Mouse (Mus musculus): ENCODE data around the gene Cep57. TPM values are rescaled to one million over a fixed set of nuclear protein-coding genes. Genes with fewer than 3 reads are reported as not detected.

Cep57 gene
- polyA plus RNA-seq, 1 experiment from 2014 or later: 49.2 TPM

DNA sequence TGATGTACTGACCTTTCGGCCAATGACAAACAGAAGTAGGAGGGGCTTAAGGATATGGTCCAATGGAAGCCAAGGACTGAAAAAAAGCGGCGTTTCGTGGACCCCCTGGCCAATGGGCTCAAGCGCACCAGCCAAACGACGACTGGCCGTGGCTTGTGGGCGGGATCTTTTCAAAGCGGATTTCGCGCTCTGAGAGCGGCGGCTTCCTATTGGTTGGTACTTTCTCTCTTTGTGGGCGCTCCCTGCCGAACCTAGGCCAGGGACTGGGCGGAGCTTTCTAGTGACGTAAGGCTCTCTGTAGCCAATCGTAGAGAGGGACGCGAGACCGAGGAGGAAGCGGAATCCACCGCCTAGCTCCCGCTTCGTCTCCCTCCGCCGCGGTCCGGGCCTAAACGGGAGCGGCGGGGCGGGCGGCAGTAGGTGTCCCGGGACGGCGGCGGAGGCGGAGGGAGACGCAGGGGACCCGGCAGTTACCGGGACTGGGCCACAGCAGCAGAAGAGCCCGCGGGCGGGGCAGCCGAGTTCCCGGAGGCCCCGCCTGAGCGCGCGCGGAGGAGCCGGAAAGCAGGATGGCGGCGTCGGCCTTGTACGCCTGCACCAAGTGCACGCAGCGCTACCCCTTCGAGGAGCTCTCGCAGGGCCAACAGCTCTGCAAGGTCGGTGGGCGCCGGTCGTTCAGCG is 639 bp upstream of the Cep57 start, which contains the start of gene Fam76b:
TSS of gene Fam76b (plus strand) at position 311 of the 681 bp plus-strand sequence.
- peak within 1 kb of the TSS; percentile 97 for H3K9ac ChIP-seq (ENCODE audit: low read depth, low read length)
- H3K4me3 ChIP-seq (replicated peaks; ENCODE audit: low read depth, low read length): peak within 1 kb of the TSS; percentile 80
- TF ChIP-seq CTCF (IDR thresholded peaks at IDR 0.05; ENCODE audit: low read depth): no peak
- peaks cover 8% of the 10 kb centered on the region for H3K4me1 ChIP-seq (replicated peaks; ENCODE audit: insufficient read depth, low read length)
- H3K36me3 ChIP-seq (ENCODE audit: insufficient read depth, low read length): peaks cover 20% of the 10 kb centered on the region
- no peaks in the 10 kb centered on the region for H3K27me3 ChIP-seq (ENCODE audit: insufficient read depth, low read length)
- H3K9me3 ChIP-seq (replicated peaks; ENCODE audit: low read length): no peaks in the 10 kb centered on the region
- DNase-seq (ENCODE audit: low spot score) (peak; percentile 100), ATAC-seq (replicated peaks; ENCODE audit: low FRiP score, low read depth) (peak; percentile 96)
- peak within 1 kb of the TSS; percentile 99 for H3K27ac ChIP-seq
- under 1% methylated on average over 66 of the region's 67 CpGs for WGBS
- peak within 1 kb of the TSS; percentile 79 for H3K4me2 ChIP-seq (ENCODE audit: low read length)

DNA sequence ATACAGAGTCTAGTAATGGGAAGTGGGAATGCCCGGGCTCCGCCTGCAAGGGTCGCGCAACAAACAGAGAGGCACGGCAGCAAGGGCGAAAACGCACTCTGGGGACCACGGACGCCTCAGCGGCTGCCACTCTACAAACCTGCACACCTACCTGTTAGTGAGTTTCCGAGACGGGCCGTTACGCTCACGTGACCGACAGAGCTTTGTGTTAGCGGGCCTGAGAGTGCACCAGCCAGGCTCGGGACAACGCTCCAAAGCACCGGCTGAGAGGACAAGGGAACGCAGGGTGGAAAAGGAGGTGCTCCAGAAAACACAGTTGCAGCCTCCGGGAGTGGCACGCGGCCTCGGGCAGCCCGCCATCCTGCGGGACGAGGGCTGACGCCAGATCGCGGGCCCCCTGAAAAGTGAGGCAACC is 509 bp downstream of the Cep57 start:
- Histone ChIP-seq H3K4me3 (replicated peaks; ENCODE audit: low read depth, low read length) (peak overlapping the region; percentile 80), H3K27ac (peak overlapping the region; percentile 99), H3K27me3 (ENCODE audit: insufficient read depth, low read length) (no peaks in the 10 kb centered on the region), H3K4me2 (ENCODE audit: low read length) (peak overlapping the region; percentile 74), H3K9ac (ENCODE audit: low read depth, low read length) (peak overlapping the region; percentile 88), H3K9me3 (replicated peaks; ENCODE audit: low read length) (no peaks in the 10 kb centered on the region), H3K4me1 (replicated peaks; ENCODE audit: insufficient read depth, low read length) (peaks cover 8% of the 10 kb centered on the region), H3K36me3 (ENCODE audit: insufficient read depth, low read length) (peaks cover 10% of the 10 kb centered on the region)
- TF ChIP-seq CTCF (IDR thresholded peaks at IDR 0.05; ENCODE audit: low read depth): no peak
- peak; percentile 23 for ATAC-seq (replicated peaks; ENCODE audit: low FRiP score, low read depth)
- peak; percentile 70 for DNase-seq (ENCODE audit: low spot score)
- WGBS: under 1% methylated on average over 31 of the region's 31 CpGs

- ATAC-seq (replicated peaks; ENCODE audit: low FRiP score, low read depth): no peak
- H3K27ac ChIP-seq: peak overlapping the region; percentile 99
These were observed 1.0 kb downstream of the Cep57 start for GRCm38 (mm10) chr9:13825896-13826295.

GRCm38 (mm10) chr9:13820774-13821173 is 6.1 kb downstream of the Cep57 start:
- WGBS: 91% methylated on average over 3 of the region's 3 CpGs

More at GRCm38 (mm10) chr9:13825896-13826295, 1.0 kb downstream of the Cep57 start:
- H3K9me3 ChIP-seq (replicated peaks; ENCODE audit: low read length): no peaks in the 10 kb centered on the region
- peaks cover 10% of the 10 kb centered on the region for H3K36me3 ChIP-seq (ENCODE audit: insufficient read depth, low read length)
- DNase-seq (ENCODE audit: low spot score): no peak
- peaks cover 8% of the 10 kb centered on the region for H3K4me1 ChIP-seq (replicated peaks; ENCODE audit: insufficient read depth, low read length)
- H3K27me3 ChIP-seq (ENCODE audit: insufficient read depth, low read length): no peaks in the 10 kb centered on the region
- 7% methylated on average over 8 of the region's 8 CpGs for WGBS
- H3K4me3 ChIP-seq (replicated peaks; ENCODE audit: low read depth, low read length): peak overlapping the region; percentile 80
- H3K9ac ChIP-seq (ENCODE audit: low read depth, low read length): peak overlapping the region; percentile 88
- H3K4me2 ChIP-seq (ENCODE audit: low read length): peak overlapping the region; percentile 74
- TF ChIP-seq CTCF (IDR thresholded peaks at IDR 0.05; ENCODE audit: low read depth): no peak

DNA sequence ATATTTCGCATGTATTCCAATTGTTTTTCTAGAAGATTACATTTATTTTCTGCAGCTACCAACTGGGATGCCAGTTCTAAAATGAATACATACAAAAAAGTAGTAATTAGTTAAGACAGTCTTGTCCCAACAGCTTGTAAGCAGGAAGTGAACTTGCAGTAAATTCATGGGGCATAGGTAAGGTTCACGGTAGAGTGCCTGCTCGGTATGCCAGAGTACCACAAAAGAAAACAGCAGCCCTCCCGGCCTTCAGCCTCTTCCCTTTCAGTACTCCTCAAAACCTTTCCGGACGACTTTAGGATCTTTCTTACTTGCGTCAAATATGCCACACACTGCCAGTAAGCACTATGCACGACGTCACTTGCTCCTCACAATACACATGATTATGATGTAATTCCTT is 8.5 kb downstream of the Cep57 start:
- no peak overlapping the region for H3K9ac ChIP-seq (ENCODE audit: low read depth, low read length)
- H3K4me3 ChIP-seq (replicated peaks; ENCODE audit: low read depth, low read length): no peak overlapping the region
- WGBS: 60% methylated on average over 9 of the region's 9 CpGs
- H3K36me3 ChIP-seq (ENCODE audit: insufficient read depth, low read length): peaks cover 44% of the 10 kb centered on the region
- DNase-seq (ENCODE audit: low spot score) (peak; percentile 32), ATAC-seq (replicated peaks; ENCODE audit: low FRiP score, low read depth) (peak; percentile 29; the same call in 1 of the 2 replicates)
- H3K9me3 ChIP-seq (replicated peaks; ENCODE audit: low read length): no peaks in the 10 kb centered on the region
- TF ChIP-seq CTCF (IDR thresholded peaks at IDR 0.05; ENCODE audit: low read depth): no peak
- no peaks in the 10 kb centered on the region for H3K27me3 ChIP-seq (ENCODE audit: insufficient read depth, low read length)
- H3K27ac ChIP-seq: no peak overlapping the region
- no peak overlapping the region for H3K4me2 ChIP-seq (ENCODE audit: low read length)
- no peaks in the 10 kb centered on the region for H3K4me1 ChIP-seq (replicated peaks; ENCODE audit: insufficient read depth, low read length)

More at GRCm38 (mm10) chr9:13820774-13821173, 6.1 kb downstream of the Cep57 start:
- Histone ChIP-seq H3K36me3 (ENCODE audit: insufficient read depth, low read length) (peaks cover 38% of the 10 kb centered on the region), H3K4me3 (replicated peaks; ENCODE audit: low read depth, low read length) (no peak overlapping the region), H3K4me2 (ENCODE audit: low read length) (no peak overlapping the region), H3K27me3 (ENCODE audit: insufficient read depth, low read length) (no peaks in the 10 kb centered on the region), H3K9ac (ENCODE audit: low read depth, low read length) (no peak overlapping the region), H3K9me3 (replicated peaks; ENCODE audit: low read length) (no peaks in the 10 kb centered on the region), H3K27ac (no peak overlapping the region), H3K4me1 (replicated peaks; ENCODE audit: insufficient read depth, low read length) (peaks cover 4% of the 10 kb centered on the region)
- no peak for TF ChIP-seq CTCF (IDR thresholded peaks at IDR 0.05; ENCODE audit: low read depth)
- no peak for ATAC-seq (replicated peaks; ENCODE audit: low FRiP score, low read depth)
- no peak for DNase-seq (ENCODE audit: low spot score)

- no peaks in the 10 kb centered on the region for H3K4me1 ChIP-seq (replicated peaks; ENCODE audit: insufficient read depth, low read length)
- H3K36me3 ChIP-seq (ENCODE audit: insufficient read depth, low read length): peaks cover 52% of the 10 kb centered on the region
- no peak for ATAC-seq (replicated peaks; ENCODE audit: low FRiP score, low read depth)
- no peak overlapping the region for H3K27ac ChIP-seq
- DNase-seq (ENCODE audit: low spot score): peak; percentile 19
- no peaks in the 10 kb centered on the region for H3K9me3 ChIP-seq (replicated peaks; ENCODE audit: low read length)
- no peak overlapping the region for H3K4me2 ChIP-seq (ENCODE audit: low read length)
- no peak overlapping the region for H3K9ac ChIP-seq (ENCODE audit: low read depth, low read length)
- no peaks in the 10 kb centered on the region for H3K27me3 ChIP-seq (ENCODE audit: insufficient read depth, low read length)
- no peak overlapping the region for H3K4me3 ChIP-seq (replicated peaks; ENCODE audit: low read depth, low read length)
- TF ChIP-seq CTCF (IDR thresholded peaks at IDR 0.05; ENCODE audit: low read depth): peak; percentile 58
These were observed 17.0 kb downstream of the Cep57 start for GRCm38 (mm10) chr9:13809937-13810336.

Measured in kidney, postnatal 0 days (tissue).